Mouse (Mus musculus): Measurements from ENCODE around the gene Gpank1.
A peak's percentile ranks its signal among the peaks of the same experiment; 100 is the strongest.

The Gpank1 gene

DNA sequence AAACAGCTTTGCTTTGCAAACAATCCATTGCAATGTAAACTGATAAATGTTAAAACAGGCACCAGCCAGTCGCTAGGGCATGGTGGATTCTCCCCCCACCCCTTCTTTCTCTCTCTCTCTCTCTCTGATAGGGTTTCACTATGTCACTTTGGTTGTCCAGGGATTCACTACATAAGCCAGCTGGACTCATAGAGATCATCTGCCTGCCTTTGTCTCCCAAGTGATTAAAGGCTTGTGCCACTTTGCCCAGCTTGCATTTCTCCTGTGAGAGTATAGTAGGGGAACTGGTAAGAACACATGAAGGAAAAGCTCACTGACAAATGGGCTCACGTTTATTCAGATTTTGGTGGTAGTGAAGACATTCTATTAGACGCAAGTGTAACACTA lies 10.9 kb downstream of the Gpank1 start:
- DNase-seq = no peak

GRCm38 (mm10) chr17:35133517-35133916 lies 12.3 kb downstream of the Gpank1 start:
- peak; percentile 59 for DNase-seq

GRCm38 (mm10) chr17:35134801-35135590 lies 13.7 kb downstream of the Gpank1 start, which contains the start of gene Bag6:
Bag6 (plus strand) TSS chr17:35135178.
- DNase-seq = peak; percentile 96

GRCm38 (mm10) chr17:35135591-35136320 lies 14.5 kb downstream of the Gpank1 start:
- no peak for DNase-seq

- DNase-seq = no peak
Measured at GRCm38 (mm10) chr17:35139269-35139668, 18.0 kb downstream of the Gpank1 start.

DNA sequence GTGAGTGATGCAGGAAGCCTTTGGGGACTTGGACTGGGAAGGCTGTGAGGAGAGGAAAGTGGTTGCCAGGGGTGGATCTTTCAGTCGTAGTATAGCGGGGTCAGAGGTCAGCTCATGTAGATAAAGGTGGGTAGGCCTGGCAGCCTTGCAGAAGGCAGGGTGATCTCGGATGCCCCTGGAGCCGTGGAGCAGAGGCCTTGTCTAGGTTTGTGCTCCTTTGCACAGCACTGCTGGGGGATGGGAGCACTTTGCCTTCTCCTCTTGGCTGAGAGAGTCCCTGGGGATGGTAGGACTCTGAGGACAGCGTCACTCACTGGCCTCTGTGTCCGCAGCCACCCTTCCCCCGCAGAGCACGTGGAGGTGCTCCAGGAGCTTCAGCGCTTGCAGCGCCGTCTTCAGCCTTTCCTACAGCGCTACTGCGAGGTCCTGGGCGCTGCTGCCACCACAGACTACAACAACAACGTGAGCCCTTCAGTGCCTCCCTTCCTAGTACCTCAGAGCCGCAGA lies 19.3 kb downstream of the Gpank1 start:
- DNase-seq = no peak

DNA sequence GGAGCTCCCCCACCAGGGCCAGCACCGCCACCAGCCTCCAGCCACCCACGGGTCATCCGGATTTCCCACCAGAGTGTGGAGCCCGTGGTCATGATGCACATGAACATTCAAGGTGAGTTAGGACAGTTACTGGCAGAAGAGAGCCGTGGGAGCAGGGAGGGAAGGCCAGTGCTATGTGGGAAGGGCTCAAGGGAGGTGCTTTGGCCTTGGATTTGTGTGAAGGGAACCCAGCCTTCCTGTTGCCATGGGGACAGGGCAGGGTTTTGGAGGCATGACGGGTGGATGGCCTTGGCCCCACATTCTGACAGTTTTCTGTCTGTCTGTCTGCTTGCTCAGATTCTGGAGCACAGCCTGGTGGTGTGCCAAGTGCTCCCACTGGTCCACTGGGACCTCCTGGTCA lies 20.7 kb downstream of the Gpank1 start:
- no peak for DNase-seq

- DNase-seq = no peak
Measured at GRCm38 (mm10) chr17:35146139-35146538, 24.9 kb downstream of the Gpank1 start.

GRCm38 (mm10) chr17:35147348-35147747 lies 26.1 kb downstream of the Gpank1 start:
- DNase-seq = no peak

GRCm38 (mm10) chr17:35147922-35148639 lies 26.8 kb downstream of the Gpank1 start:
- DNase-seq = no peak

DNA sequence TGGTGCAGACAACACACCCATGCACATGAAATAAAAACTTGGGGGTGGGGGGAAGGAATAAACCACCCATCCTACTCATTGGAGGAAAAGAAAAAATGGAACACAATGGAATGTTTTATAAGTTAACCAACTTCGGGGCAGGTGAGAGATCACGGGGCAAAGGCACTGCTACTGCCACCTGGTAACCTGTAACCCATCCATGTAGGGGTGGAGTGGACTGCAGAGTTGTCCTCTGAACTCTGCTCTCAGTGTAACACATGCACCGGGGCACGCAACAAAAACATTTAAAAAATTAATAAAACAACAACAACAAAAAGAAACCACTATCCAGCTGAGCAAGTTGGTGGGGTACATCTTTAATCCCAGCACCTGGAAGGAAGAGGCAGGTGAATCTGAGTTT lies 30.9 kb downstream of the Gpank1 start:
- no peak for DNase-seq

- no peak for DNase-seq
Measured at GRCm38 (mm10) chr17:35153077-35153476, 31.8 kb downstream of the Gpank1 start.

DNA sequence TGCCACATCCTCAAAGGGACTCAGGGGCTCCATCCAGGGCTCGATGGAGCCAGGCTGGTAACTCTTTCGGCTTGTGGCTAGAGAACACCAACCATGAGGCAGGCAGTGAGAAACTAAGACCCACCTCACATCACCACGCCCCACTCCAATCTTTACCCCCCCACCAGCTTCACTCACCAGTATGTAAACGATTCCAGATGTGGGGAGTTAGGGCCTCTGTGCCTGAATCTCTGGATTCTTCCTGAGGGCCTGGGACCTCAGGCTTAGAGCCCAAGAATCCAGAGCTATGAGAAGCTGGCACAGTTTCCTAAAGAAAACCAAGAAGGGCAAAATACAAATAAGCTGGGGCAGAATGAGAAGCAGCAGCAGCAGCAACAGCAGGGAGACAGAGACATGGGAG lies 32.7 kb downstream of the Gpank1 start:
- DNase-seq = no peak

- DNase-seq = no peak
Measured at GRCm38 (mm10) chr17:35154616-35155015, 33.4 kb downstream of the Gpank1 start.

DNA sequence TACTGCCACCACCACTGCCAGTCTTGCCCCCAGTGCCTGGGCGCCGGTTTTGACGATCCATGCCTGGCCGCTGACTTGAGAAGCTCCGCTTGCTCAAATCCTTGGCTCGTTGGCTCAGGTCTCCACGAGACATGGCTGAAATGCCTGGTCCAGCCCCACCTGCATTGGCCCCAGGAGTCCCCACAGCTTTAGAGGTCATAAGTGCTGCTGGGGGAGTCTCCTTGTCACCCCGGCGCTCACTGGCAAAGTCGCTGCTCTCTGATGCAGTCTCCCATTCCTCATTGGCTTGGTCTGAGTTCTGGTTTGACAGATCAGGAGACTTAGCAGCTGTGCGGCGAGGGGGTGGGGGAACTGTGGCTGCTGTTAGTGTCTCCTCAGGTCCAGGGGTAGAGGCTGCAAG lies 34.2 kb downstream of the Gpank1 start:
- no peak for DNase-seq

DNA sequence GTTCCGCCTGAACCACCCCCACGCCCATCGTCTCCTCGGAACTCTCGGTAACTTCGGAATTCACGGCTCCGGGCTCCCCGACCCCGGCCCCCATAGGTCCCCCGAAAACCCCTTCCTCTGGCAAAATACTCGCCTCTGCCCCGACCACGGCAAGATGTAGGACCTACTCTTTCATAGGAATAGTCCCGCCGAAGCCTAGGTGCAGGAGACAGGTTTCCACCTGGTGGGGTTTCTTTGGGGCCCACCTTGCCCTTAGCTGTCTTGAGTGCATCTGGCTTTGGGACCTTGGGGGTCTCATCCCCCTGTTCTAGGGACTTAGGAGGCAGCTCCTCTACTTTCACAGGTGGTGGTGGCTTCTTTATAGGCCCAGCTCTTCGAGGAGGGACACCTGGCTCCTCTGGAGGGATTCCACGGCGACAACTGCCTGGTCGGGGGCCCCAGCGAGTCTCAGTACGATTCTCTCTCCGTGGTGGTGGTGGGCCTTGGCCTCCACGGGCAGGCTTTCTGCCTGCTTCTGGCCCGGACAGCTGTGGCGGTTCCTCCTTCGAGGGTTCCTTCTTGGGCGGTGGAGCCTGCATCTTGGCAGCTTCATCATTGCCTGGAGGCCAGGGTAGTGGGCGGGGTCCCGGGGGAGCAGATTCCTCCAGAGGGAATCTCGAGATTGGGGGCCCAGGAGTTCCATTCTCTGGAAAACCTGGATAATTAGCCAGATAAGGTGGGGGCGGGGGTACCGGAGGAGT lies 35.4 kb downstream of the Gpank1 start:
- no peak for DNase-seq

GRCm38 (mm10) chr17:35157254-35157653 lies 36.0 kb downstream of the Gpank1 start:
- no peak for DNase-seq

DNA sequence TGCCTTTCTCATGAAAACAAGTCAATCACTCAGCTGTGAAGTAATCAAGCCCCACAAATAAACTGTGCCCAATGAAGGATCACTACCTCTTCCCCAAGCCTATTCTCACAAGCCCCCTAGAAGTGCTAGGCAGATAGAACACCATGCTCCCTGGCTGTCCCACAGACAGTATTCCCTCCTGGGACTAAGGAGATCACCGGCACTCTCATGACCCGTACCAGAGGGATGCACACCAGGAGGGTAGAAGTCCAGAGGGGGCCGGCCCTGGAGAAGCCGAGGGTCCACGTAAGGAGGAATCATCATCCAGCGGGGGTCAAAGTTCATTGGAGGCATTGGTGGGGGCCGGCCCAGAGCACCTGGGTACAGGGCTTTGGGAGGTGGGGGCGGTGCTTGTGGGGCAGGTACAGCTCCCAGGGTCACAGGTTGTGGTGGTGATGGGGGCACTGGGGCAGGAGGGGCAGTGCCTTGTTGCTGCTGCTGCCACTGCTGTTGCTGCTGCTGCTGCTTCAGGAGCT lies 36.5 kb downstream of the Gpank1 start:
- peak; percentile 26 for DNase-seq

DNA sequence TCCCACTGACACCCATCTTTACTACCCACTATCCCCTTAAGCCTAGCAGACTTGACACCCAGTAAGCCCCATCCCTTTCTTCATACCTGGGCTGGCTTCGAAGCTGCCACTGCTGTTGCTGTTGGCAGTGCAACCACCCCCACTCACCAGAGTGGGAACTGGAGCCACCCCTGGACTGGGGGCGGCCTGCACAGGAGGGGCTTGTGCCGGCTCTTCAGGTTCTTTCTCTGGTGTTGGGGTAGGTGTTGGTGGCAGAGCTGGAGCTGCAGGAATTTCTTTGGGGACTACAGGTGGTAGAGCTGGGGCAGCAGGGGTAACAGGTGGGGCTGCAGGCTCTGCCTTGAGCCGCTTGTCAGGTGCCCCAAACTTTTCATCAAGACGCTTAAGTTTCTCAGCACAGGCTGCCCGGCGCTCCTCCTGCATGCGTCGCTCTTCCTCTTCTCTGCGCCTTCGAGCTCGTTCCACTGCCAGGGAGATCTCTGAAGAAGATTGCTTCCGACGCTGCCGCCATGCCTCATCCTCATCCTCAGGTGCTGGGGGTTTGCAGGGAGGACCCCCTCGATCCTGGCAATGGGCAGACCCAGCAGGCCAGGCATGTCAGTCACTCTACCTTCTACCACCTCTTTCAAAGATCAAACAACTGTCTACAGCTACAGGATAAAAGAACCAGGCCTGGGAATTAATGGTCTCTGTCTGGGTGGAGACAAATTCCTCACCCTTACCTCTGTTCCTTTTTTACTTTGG lies 37.8 kb downstream of the Gpank1 start:
- peak; percentile 13 for DNase-seq

DNA sequence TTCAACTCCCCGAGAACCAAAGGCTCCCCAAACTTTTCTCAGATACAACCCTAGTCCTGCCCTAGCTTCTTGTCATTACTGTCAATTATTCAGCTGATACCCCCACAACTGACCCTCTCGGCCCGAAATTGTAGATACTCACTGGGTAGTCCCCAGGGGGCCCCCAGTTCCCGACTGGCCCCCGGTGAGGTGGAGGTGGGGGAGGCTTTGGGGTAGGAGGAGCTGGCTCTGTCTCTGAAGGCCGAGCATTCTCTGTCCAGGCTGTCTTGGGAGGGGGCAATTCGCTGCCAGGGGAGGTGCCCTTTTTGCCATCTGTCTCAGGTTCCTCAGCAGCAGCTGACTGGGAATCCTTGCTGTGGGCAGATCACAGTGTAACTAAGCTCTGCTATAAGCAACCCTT lies 38.4 kb downstream of the Gpank1 start:
- DNase-seq = peak; percentile 37

DNA sequence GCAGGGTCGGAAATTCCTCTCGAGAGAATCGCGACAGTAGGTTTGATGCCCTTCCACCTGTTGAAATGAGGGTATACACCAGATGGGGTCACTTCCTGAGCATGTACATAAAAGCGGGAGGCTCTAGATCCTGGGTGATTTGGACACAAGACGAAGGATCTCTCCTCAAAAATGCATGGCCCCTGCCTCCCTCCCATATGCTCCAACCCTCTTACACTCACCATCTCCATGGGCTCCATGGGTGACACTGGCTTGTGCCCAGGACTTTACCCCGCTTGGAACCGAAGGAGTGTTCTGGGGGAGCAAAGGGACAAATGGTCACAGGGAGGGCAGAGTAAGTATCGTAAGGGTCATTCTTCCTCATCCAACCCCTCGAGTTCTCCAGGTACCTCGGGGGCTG lies 40.2 kb downstream of the Gpank1 start:
- DNase-seq = no peak

- no peak for DNase-seq
Measured at GRCm38 (mm10) chr17:35162121-35162520, 40.9 kb downstream of the Gpank1 start.

Data from cerebellum, adult 9-10 months (tissue).